17 mouse cellular contexts compared by ENCODE assay signal in genomic region chr2:171994861-171995260, GRCm38 (mm10). TPM values are rescaled to one million over a fixed set of nuclear protein-coding genes. Genes with fewer than 3 reads are reported as not detected.
A peak's percentile ranks its signal among the peaks of the same experiment; 100 is the strongest.
DNase-seq lines count a peak whose midpoint lies in the region; ATAC-seq and TF ChIP-seq lines count a peak whose summit lies in the region.
"Had no signal": no experiment of that assay in that cellular context is flagged by ENCODE, and none has a peak within 500 bp of the region (broad histone marks: within the 10 kb centered on the region; RNA-seq: fewer than 3 reads in every experiment).

No protein-coding gene starts in this region.

- no peaks in the 10 kb centered on the region for H3K36me3 ChIP-seq in hindbrain, postnatal 0 days (ENCODE audit: insufficient read depth, low read length)
- no peaks in the 10 kb centered on the region for H3K36me3 ChIP-seq in hindbrain, embryonic 16.5 days (ENCODE audit: control insufficient read depth, insufficient read depth, low read length)
- H3K36me3 ChIP-seq in midbrain, embryonic 14.5 days (ENCODE audit: control insufficient read depth, insufficient read depth, low read length): no peaks in the 10 kb centered on the region
- no peaks in the 10 kb centered on the region for H3K36me3 ChIP-seq in midbrain, embryonic 13.5 days
- H3K36me3 ChIP-seq: lung, embryonic 15.5 days had no signal

- DNase-seq in hindbrain, postnatal 0 days (ENCODE audit: low spot score): peak; percentile 34
- peak; percentile 41 for DNase-seq in midbrain, embryonic 14.5 days
- peak; percentile 45 for DNase-seq in embryo, embryonic 10 days (ENCODE audit: low spot score)
- peak; percentile 35 for DNase-seq in retina, embryonic 14.5 days (ENCODE audit: low spot score)
- DNase-seq in Muller cell, postnatal 12 days (ENCODE audit: inconsistent ontology term): no peak
- no peak for DNase-seq in heart, adult 8-10 months (ENCODE audit: low spot score)
- DNase-seq: adrenal gland, postnatal 14 days; B cell, adult 2 months; heart, adult 2 months; kidney, adult 8-10 months; right cerebral cortex, postnatal 4 days; thymus, postnatal 25 days had no signal

- no peaks in the 10 kb centered on the region for H3K27me3 ChIP-seq in hindbrain, postnatal 0 days (ENCODE audit: insufficient read depth, low read length)
- no peaks in the 10 kb centered on the region for H3K27me3 ChIP-seq in hindbrain, embryonic 16.5 days (replicated peaks; ENCODE audit: control insufficient read depth, insufficient read depth, low read length)
- no peaks in the 10 kb centered on the region for H3K27me3 ChIP-seq in midbrain, embryonic 14.5 days (ENCODE audit: control insufficient read depth, insufficient read depth, low read length)
- H3K27me3 ChIP-seq in midbrain, embryonic 13.5 days: 0 out of 2 replicates have a peak, but pooled peaks cover 3% of the 10 kb centered on the region
- H3K27me3 ChIP-seq: lung, embryonic 15.5 days had no signal

- H3K9ac ChIP-seq in hindbrain, postnatal 0 days (replicated peaks; ENCODE audit: low read length): no peak overlapping the region
- no peak overlapping the region for H3K9ac ChIP-seq in hindbrain, embryonic 16.5 days (ENCODE audit: low read depth, low read length)
- no peak overlapping the region for H3K9ac ChIP-seq in midbrain, embryonic 14.5 days (replicated peaks; ENCODE audit: low read length)
- no peak overlapping the region for H3K9ac ChIP-seq in midbrain, embryonic 13.5 days (replicated peaks)
- H3K9ac ChIP-seq: lung, embryonic 15.5 days had no signal

- 0 out of 2 replicates have a peak, but pooled peaks cover 2% of the 10 kb centered on the region for H3K4me1 ChIP-seq in hindbrain, postnatal 0 days (ENCODE audit: insufficient read depth, low read length)
- no peaks in the 10 kb centered on the region for H3K4me1 ChIP-seq in hindbrain, embryonic 16.5 days (ENCODE audit: control insufficient read depth, insufficient read depth, low read depth, low read length)
- H3K4me1 ChIP-seq in midbrain, embryonic 14.5 days (ENCODE audit: control insufficient read depth, insufficient read depth, low read length): no peaks in the 10 kb centered on the region
- peaks cover 9% of the 10 kb centered on the region; the same call in 1 of the 2 replicates for H3K4me1 ChIP-seq in midbrain, embryonic 13.5 days (replicated peaks)

- peak; percentile 36 for TF ChIP-seq CTCF in hindbrain, postnatal 0 days (IDR thresholded peaks at IDR 0.05; ENCODE audit: low read depth)

- ATAC-seq in hindbrain, postnatal 0 days: peak; percentile 45; the same call in 1 of the 2 replicates
- ATAC-seq in hindbrain, embryonic 16.5 days: no peak
- no peak for ATAC-seq in midbrain, embryonic 14.5 days (ENCODE audit: low FRiP score, low TSS enrichment)
- ATAC-seq in midbrain, embryonic 13.5 days: no peak

- H3K4me2 ChIP-seq in hindbrain, postnatal 0 days (ENCODE audit: low read depth, low read length): no peak overlapping the region
- no peak overlapping the region for H3K4me2 ChIP-seq in hindbrain, embryonic 16.5 days (ENCODE audit: low read length)
- no peak overlapping the region for H3K4me2 ChIP-seq in midbrain, embryonic 14.5 days (ENCODE audit: low read length)
- H3K4me2 ChIP-seq in midbrain, embryonic 13.5 days (replicated peaks): no peak overlapping the region
- H3K4me2 ChIP-seq: lung, embryonic 15.5 days had no signal

- H3K4me3 ChIP-seq in hindbrain, postnatal 0 days (ENCODE audit: low read length): no peak overlapping the region
- no peak overlapping the region for H3K4me3 ChIP-seq in hindbrain, embryonic 16.5 days (ENCODE audit: low read length)
- no peak overlapping the region for H3K4me3 ChIP-seq in midbrain, embryonic 14.5 days (replicated peaks; ENCODE audit: low read depth, low read length)
- H3K4me3 ChIP-seq in midbrain, embryonic 13.5 days (replicated peaks): no peak overlapping the region
- H3K4me3 ChIP-seq: erythroblast, embryonic 14.5 days; heart, adult 2 months; lung, embryonic 15.5 days had no signal

- H3K9me3 ChIP-seq in hindbrain, postnatal 0 days (ENCODE audit: low read length): no peaks in the 10 kb centered on the region
- no peaks in the 10 kb centered on the region for H3K9me3 ChIP-seq in hindbrain, embryonic 16.5 days (ENCODE audit: control insufficient read depth, low read length)
- H3K9me3 ChIP-seq in midbrain, embryonic 14.5 days (ENCODE audit: control insufficient read depth, low read length): no peaks in the 10 kb centered on the region
- no peaks in the 10 kb centered on the region for H3K9me3 ChIP-seq in midbrain, embryonic 13.5 days
- H3K9me3 ChIP-seq: lung, embryonic 15.5 days had no signal

- 69% methylated on average over 6 of the region's 6 CpGs for WGBS in hindbrain, postnatal 0 days
- WGBS in hindbrain, embryonic 16.5 days: 63% methylated on average over 6 of the region's 6 CpGs
- WGBS in midbrain, embryonic 14.5 days: 67% methylated on average over 6 of the region's 6 CpGs
- WGBS in midbrain, embryonic 13.5 days: 74% methylated on average over 6 of the region's 6 CpGs

- no peak overlapping the region for H3K27ac ChIP-seq in hindbrain, postnatal 0 days
- no peak overlapping the region for H3K27ac ChIP-seq in hindbrain, embryonic 16.5 days (ENCODE audit: low read depth, low read length)
- no peak overlapping the region for H3K27ac ChIP-seq in midbrain, embryonic 14.5 days (replicated peaks; ENCODE audit: low read depth, low read length)
- H3K27ac ChIP-seq in midbrain, embryonic 13.5 days: no peak overlapping the region
- H3K27ac ChIP-seq: heart, adult 2 months; lung, embryonic 15.5 days had no signal

RNA-seq across cellular contexts. Expression of gene Cbln4, which starts 48.4 kb away (rescaled TPM):
- total RNA-seq in hindbrain, postnatal 0 days (2014; rRNA removed): 19.0 and 30.2 TPM in 2 replicates
- polyA plus RNA-seq in hindbrain, postnatal 0 days (2015; fragmentation: Nextera tagmentation; extraction: Ambion mirVana): 42.1 and 42.6 TPM in 2 replicates
- 41.7 and 47.6 TPM in 2 replicates for polyA plus RNA-seq in hindbrain, embryonic 16.5 days (2015; fragmentation: Nextera tagmentation; extraction: Ambion mirVana)
- 29.0 and 34.7 TPM in 2 replicates for polyA plus RNA-seq in midbrain, embryonic 14.5 days (2014; fragmentation: Nextera tagmentation; extraction: Ambion mirVana)
- 14.5 and 18.1 TPM in 2 replicates for polyA plus RNA-seq in midbrain, embryonic 13.5 days (2015; fragmentation: Nextera tagmentation; extraction: Ambion mirVana)
- not detected for total RNA-seq in heart, adult 8-10 months (2022)
- total RNA-seq: adrenal gland, postnatal 14 days; heart, adult 2 months; heart, postnatal 25 days had no signal
- polyA plus RNA-seq: heart, adult 2 months had no signal

Comparison
In these comparisons a context has a peak if more than half of its experiments do, and no peak if none do; other contexts are left out.
1. DNase-seq: peak in hindbrain, postnatal 0 days (single experiment), midbrain, embryonic 14.5 days (single experiment), embryo, embryonic 10 days (single experiment) and retina, embryonic 14.5 days (single experiment); none in Muller cell, postnatal 12 days (single experiment) and heart, adult 8-10 months (single experiment).